Mouse (Mus musculus): ENCODE data around the gene Pla2g5. TPM values are rescaled to one million over a fixed set of nuclear protein-coding genes. Genes with fewer than 3 reads are reported as not detected.

The Pla2g5 gene
- total RNA-seq, 2 experiments from 2014 or later, result not detected

- no peak for ATAC-seq (replicated peaks; ENCODE audit: low FRiP score, poor library complexity, severe bottlenecking)
Measured at GRCm38 (mm10) chr4:138805248-138805647, 58.0 kb downstream of the Pla2g5 start.

GRCm38 (mm10) chr4:138802917-138803316 lies 60.4 kb downstream of the Pla2g5 start:
- ATAC-seq (replicated peaks; ENCODE audit: low FRiP score, poor library complexity, severe bottlenecking), result no peak

GRCm38 (mm10) chr4:138801631-138802030 lies 61.7 kb downstream of the Pla2g5 start:
- no peak for ATAC-seq (replicated peaks; ENCODE audit: low FRiP score, poor library complexity, severe bottlenecking)

- no peak for ATAC-seq (replicated peaks; ENCODE audit: low FRiP score, poor library complexity, severe bottlenecking)
Measured at GRCm38 (mm10) chr4:138800134-138800744, 63.0 kb downstream of the Pla2g5 start.

- no peak for ATAC-seq (replicated peaks; ENCODE audit: low FRiP score, poor library complexity, severe bottlenecking)
Measured at GRCm38 (mm10) chr4:138797217-138797570, 66.1 kb downstream of the Pla2g5 start.

- ATAC-seq (replicated peaks; ENCODE audit: low FRiP score, poor library complexity, severe bottlenecking), result no peak
Measured at GRCm38 (mm10) chr4:138796513-138797216, 66.6 kb downstream of the Pla2g5 start.

GRCm38 (mm10) chr4:138794344-138794743 lies 68.9 kb downstream of the Pla2g5 start:
- ATAC-seq (replicated peaks; ENCODE audit: low FRiP score, poor library complexity, severe bottlenecking), result no peak

GRCm38 (mm10) chr4:138793276-138793675 lies 70.0 kb downstream of the Pla2g5 start:
- no peak for ATAC-seq (replicated peaks; ENCODE audit: low FRiP score, poor library complexity, severe bottlenecking)

- ATAC-seq (replicated peaks; ENCODE audit: low FRiP score, poor library complexity, severe bottlenecking), result no peak
Measured at GRCm38 (mm10) chr4:138792599-138792998, 70.7 kb downstream of the Pla2g5 start.

GRCm38 (mm10) chr4:138791452-138791851 lies 71.8 kb downstream of the Pla2g5 start:
- ATAC-seq (replicated peaks; ENCODE audit: low FRiP score, poor library complexity, severe bottlenecking), result no peak

GRCm38 (mm10) chr4:138788381-138788780 lies 74.9 kb downstream of the Pla2g5 start:
- ATAC-seq (replicated peaks; ENCODE audit: low FRiP score, poor library complexity, severe bottlenecking), result no peak

GRCm38 (mm10) chr4:138786141-138786540 lies 77.1 kb downstream of the Pla2g5 start:
- no peak for ATAC-seq (replicated peaks; ENCODE audit: low FRiP score, poor library complexity, severe bottlenecking)

GRCm38 (mm10) chr4:138785721-138786120 lies 77.6 kb downstream of the Pla2g5 start:
- ATAC-seq (replicated peaks; ENCODE audit: low FRiP score, poor library complexity, severe bottlenecking), result no peak

- no peak for ATAC-seq (replicated peaks; ENCODE audit: low FRiP score, poor library complexity, severe bottlenecking)
Measured at GRCm38 (mm10) chr4:138782098-138782497, 81.2 kb downstream of the Pla2g5 start.

GRCm38 (mm10) chr4:138780300-138780699 lies 83.0 kb downstream of the Pla2g5 start:
- ATAC-seq (replicated peaks; ENCODE audit: low FRiP score, poor library complexity, severe bottlenecking), result no peak

GRCm38 (mm10) chr4:138777417-138778407 lies 85.6 kb downstream of the Pla2g5 start:
- ATAC-seq (replicated peaks; ENCODE audit: low FRiP score, poor library complexity, severe bottlenecking), result no peak

GRCm38 (mm10) chr4:138775435-138775834 lies 87.8 kb downstream of the Pla2g5 start, which contains the start of gene Pla2g2d:
Pla2g2d (plus strand) TSS chr4:138775735.
- no peak for ATAC-seq (replicated peaks; ENCODE audit: low FRiP score, poor library complexity, severe bottlenecking)

GRCm38 (mm10) chr4:138772386-138772785 lies 90.9 kb downstream of the Pla2g5 start:
- no peak for ATAC-seq (replicated peaks; ENCODE audit: low FRiP score, poor library complexity, severe bottlenecking)

GRCm38 (mm10) chr4:138771970-138772369 lies 91.3 kb downstream of the Pla2g5 start:
- no peak for ATAC-seq (replicated peaks; ENCODE audit: low FRiP score, poor library complexity, severe bottlenecking)

GRCm38 (mm10) chr4:138762266-138762665 lies 101.0 kb downstream of the Pla2g5 start:
- ATAC-seq (replicated peaks; ENCODE audit: low FRiP score, poor library complexity, severe bottlenecking), result no peak

Data from erythroblast, adult 5-6 weeks (primary cell).